Mouse (Mus musculus) kidney, postnatal 0 days (tissue): ENCODE measurements around the gene Spata25. TPM values are rescaled to one million over a fixed set of nuclear protein-coding genes. Genes with fewer than 3 reads are reported as not detected.
"Not testable (repeated sequence)": the region's sequence is repeated elsewhere in the genome, so short reads cannot be mapped to it uniquely, and the experiment has no call there.

Source experiments
- ATAC-seq: fragments of 200-750 bp; cut with Nextera tagmentation; replicated peaks from 2 replicates; pipeline ENCODE4 v1.8.0; 2017; ENCODE audit warnings: low read depth, moderate number of reproducible peaks, moderate TSS enrichment, moderate library complexity; ENCODE audit not compliant: low FRiP score
- DNase-seq: peaks from one replicate; pipeline ENCODE4 v3.0.0-alpha.2; 2016; ENCODE audit warnings: low spot score
- H3K27ac ChIP-seq: fragments of 300-500 bp; sonication (generic); 2 replicates; pipeline ENCODE4 v1.5.1; 2014; ENCODE audit warnings: mild to moderate bottlenecking
- H3K27me3 ChIP-seq: fragments of 300-500 bp; sonication (generic); 2 replicates; pipeline ENCODE4 v1.6.1; 2014; ENCODE audit warnings: low read length, mixed read lengths; ENCODE audit not compliant: insufficient read depth
- H3K36me3 ChIP-seq: fragments of 300-500 bp; sonication (generic); 2 replicates; pipeline ENCODE4 v1.6.1; 2014; ENCODE audit warnings: low read length, mixed read lengths; ENCODE audit not compliant: insufficient read depth
- H3K4me1 ChIP-seq: fragments of 300-500 bp; sonication (generic); replicated peaks from 2 replicates; pipeline ENCODE4 v1.6.1; 2014; ENCODE audit warnings: antibody characterized with exemption, low read length, mixed read lengths; ENCODE audit not compliant: insufficient read depth
- H3K4me2 ChIP-seq: fragments of 300-500 bp; sonication (generic); 2 replicates; pipeline ENCODE4 v1.6.1; 2014; ENCODE audit warnings: mild to moderate bottlenecking, low read length, moderate library complexity, mixed read lengths
- H3K4me3 ChIP-seq: fragments of 300-500 bp; sonication (generic); replicated peaks from 2 replicates; pipeline ENCODE4 v1.5.1; 2014; ENCODE audit warnings: low read depth, low read length
- H3K9ac ChIP-seq: fragments of 300-500 bp; sonication (generic); 2 replicates; pipeline ENCODE4 v1.6.1; 2014; ENCODE audit warnings: low read depth, low read length
- H3K9me3 ChIP-seq: fragments of 300-500 bp; sonication (generic); replicated peaks from 2 replicates; pipeline ENCODE4 v1.6.1; 2016; ENCODE audit warnings: low read length, inconsistent platforms, mixed read lengths
- CTCF ChIP-seq: IDR thresholded peaks from 2 replicates; pipeline ENCODE4 v1.5.1; 2016; ENCODE audit warnings: antibody characterized with exemption, low read depth, mild to moderate bottlenecking, moderate library complexity
- WGBS: fragments of 180-500 bp; shearing (Covaris S2); extraction: QIAGEN DNeasy Blood & Tissue Kit; methylation state at CpG from one replicate; pipeline ENCODE4 v1.1.7; 2014; 5-methylcytosine and 5-hydroxymethylcytosine counted together
- polyA plus RNA-seq: library from polyadenylated mRNA; unstranded; fragments of >200 nt; fragmentation: Nextera tagmentation; extraction: Ambion mirVana; gene quantifications from 2 replicates; pipeline ENCODE4 v1.2.1, GENCODE M21; 2015

Spata25 gene
- polyA plus RNA-seq, 1 experiment from 2014 or later, result not detected

- H3K27ac ChIP-seq, result no peak overlapping the region
- WGBS, result 51% methylated on average over 7 of the region's 7 CpGs
- no peaks in the 10 kb centered on the region for H3K9me3 ChIP-seq
- no peak for DNase-seq
- H3K4me3 ChIP-seq, result no peak overlapping the region
- no peak for ATAC-seq
- H3K9ac ChIP-seq, result no peak overlapping the region
- no peaks in the 10 kb centered on the region for H3K27me3 ChIP-seq
- no peaks in the 10 kb centered on the region for H3K36me3 ChIP-seq
- TF ChIP-seq CTCF, result no peak
- no peaks in the 10 kb centered on the region for H3K4me1 ChIP-seq
- H3K4me2 ChIP-seq, result no peak overlapping the region
Measured at GRCm38 (mm10) chr2:164868491-164868890, 40.2 kb upstream of the Spata25 start.

- no peaks in the 10 kb centered on the region for H3K9me3 ChIP-seq
- no peak for ATAC-seq
- H3K36me3 ChIP-seq, result no peaks in the 10 kb centered on the region
- H3K27ac ChIP-seq, result peak overlapping the region; percentile 71
- no peak overlapping the region for H3K9ac ChIP-seq
- peak; percentile 66 for TF ChIP-seq CTCF
- H3K4me2 ChIP-seq, result no peak overlapping the region
- no peaks in the 10 kb centered on the region for H3K4me1 ChIP-seq
- no peak overlapping the region for H3K4me3 ChIP-seq
- no peaks in the 10 kb centered on the region for H3K27me3 ChIP-seq
- DNase-seq, result no peak
- WGBS, result 93% methylated on average over 7 of the region's 7 CpGs
Measured at GRCm38 (mm10) chr2:164867566-164867965, 39.2 kb upstream of the Spata25 start.

GRCm38 (mm10) chr2:164866741-164867551 is 38.6 kb upstream of the Spata25 start:
- H3K36me3 ChIP-seq, result no peaks in the 10 kb centered on the region
- H3K4me1 ChIP-seq, result no peaks in the 10 kb centered on the region
- no peaks in the 10 kb centered on the region for H3K9me3 ChIP-seq
- ATAC-seq, result peak; percentile 46; the same call in 1 of the 2 replicates
- 25% methylated on average over 16 of the region's 16 CpGs for WGBS
- no peak overlapping the region for H3K4me3 ChIP-seq
- TF ChIP-seq CTCF, result 0 out of 2 replicates have a peak, but pooled peaks have one; percentile 17
- DNase-seq, result peak; percentile 72
- H3K27ac ChIP-seq, result peak overlapping the region; percentile 71
- H3K4me2 ChIP-seq, result no peak overlapping the region
- no peak overlapping the region for H3K9ac ChIP-seq
- H3K27me3 ChIP-seq, result no peaks in the 10 kb centered on the region

GRCm38 (mm10) chr2:164864593-164864992 is 36.3 kb upstream of the Spata25 start:
- Histone ChIP-seq H3K4me3 (no peak overlapping the region), H3K36me3 (no peaks in the 10 kb centered on the region), H3K27ac (no peak overlapping the region), H3K27me3 (no peaks in the 10 kb centered on the region), H3K9ac (no peak overlapping the region), H3K4me1 (peaks cover 5% of the 10 kb centered on the region; the same call in 1 of the 2 replicates), H3K9me3 (no peaks in the 10 kb centered on the region), H3K4me2 (no peak overlapping the region)
- 67% methylated on average over 4 of the region's 4 CpGs for WGBS
- no peak for TF ChIP-seq CTCF
- DNase-seq (no peak), ATAC-seq (no peak)

- ATAC-seq, H3K4me3 ChIP-seq, H3K36me3 ChIP-seq, H3K9ac ChIP-seq, H3K4me1 ChIP-seq, DNase-seq, H3K4me2 ChIP-seq, H3K27me3 ChIP-seq, H3K9me3 ChIP-seq, H3K27ac ChIP-seq: not testable (repeated sequence)
- WGBS, result 86% methylated on average over 8 of the region's 9 CpGs
Measured at GRCm38 (mm10) chr2:164863411-164863810, 35.1 kb upstream of the Spata25 start.

GRCm38 (mm10) chr2:164862179-164862861 is 34.0 kb upstream of the Spata25 start:
- H3K4me2 ChIP-seq, result no peak overlapping the region
- H3K4me3 ChIP-seq, result no peak overlapping the region
- no peaks in the 10 kb centered on the region for H3K36me3 ChIP-seq
- no peak overlapping the region for H3K9ac ChIP-seq
- H3K27ac ChIP-seq, result peak overlapping the region; percentile 79
- DNase-seq (peak; percentile 91), ATAC-seq (peak; percentile 68)
- no peaks in the 10 kb centered on the region for H3K27me3 ChIP-seq
- H3K9me3 ChIP-seq, result no peaks in the 10 kb centered on the region
- WGBS, result 17% methylated on average over 9 of the region's 9 CpGs
- no peak for TF ChIP-seq CTCF
- H3K4me1 ChIP-seq, result peaks cover 13% of the 10 kb centered on the region; the same call in 1 of the 2 replicates
